Mouse (Mus musculus) 3T3-L1 (cell line): ENCODE measurements at regions not wholly inside any gene's neighbourhood (a gene's known extent, or its start where the extent isn't known, plus 50 kb on each side); places are given as distances from the start of the nearest gene placed in this dataset.

ENCODE experiments used
- DNase-seq: peaks from one replicate; pipeline ENCODE4 v3.0.0-alpha.2; 2015; ENCODE audit warnings: low read depth, low spot score

- DNase-seq = peak; percentile 76
These were observed 343.7 kb upstream of the Fam98a start for GRCm38 (mm10) chr17:75895436-75895835.

- peak; percentile 54 for DNase-seq
These were observed 343.2 kb upstream of the Fam98a start for GRCm38 (mm10) chr17:75894934-75895333.

DNA sequence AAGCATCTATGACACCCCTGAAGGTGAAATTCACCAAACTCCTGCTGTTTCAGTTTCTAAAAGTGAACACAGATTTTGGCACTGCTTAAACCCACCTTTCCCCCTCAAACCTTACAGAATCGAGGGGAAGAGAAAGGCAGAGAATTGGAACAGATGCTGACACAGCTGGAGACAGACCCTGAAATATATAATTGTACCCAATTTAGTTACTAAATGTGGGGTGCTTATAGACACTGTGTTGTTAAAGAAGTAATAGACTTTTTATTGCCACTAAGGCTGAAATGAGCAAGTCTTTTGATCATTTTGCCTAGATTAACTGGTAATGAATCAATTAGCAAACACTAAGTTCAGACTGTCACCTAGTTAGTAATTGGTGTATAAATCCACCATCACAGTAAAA is 341.8 kb upstream of the Fam98a start:
- DNase-seq = no peak

- DNase-seq = peak; percentile 69
These were observed 340.4 kb upstream of the Fam98a start for GRCm38 (mm10) chr17:75892156-75892555.

DNA sequence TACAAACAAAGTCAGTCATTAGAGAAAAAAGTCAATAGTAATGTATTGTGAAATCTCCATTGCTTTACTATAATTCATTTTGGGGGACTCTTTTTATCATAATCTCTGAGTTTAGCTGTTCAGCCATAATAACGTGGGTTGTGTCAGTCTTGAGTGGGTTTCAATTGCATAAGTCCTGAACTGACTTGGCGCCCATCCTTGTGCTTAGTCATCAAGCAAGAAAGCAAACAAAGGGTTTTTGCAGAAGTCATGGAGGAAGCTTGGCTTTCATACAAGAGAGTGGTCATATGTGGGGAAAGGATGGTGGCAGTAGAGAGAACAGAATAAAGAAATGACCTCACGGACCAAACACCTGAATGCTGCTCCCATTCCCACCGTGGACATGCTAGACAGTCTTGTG is 339.8 kb upstream of the Fam98a start:
- DNase-seq = peak; percentile 88

DNA sequence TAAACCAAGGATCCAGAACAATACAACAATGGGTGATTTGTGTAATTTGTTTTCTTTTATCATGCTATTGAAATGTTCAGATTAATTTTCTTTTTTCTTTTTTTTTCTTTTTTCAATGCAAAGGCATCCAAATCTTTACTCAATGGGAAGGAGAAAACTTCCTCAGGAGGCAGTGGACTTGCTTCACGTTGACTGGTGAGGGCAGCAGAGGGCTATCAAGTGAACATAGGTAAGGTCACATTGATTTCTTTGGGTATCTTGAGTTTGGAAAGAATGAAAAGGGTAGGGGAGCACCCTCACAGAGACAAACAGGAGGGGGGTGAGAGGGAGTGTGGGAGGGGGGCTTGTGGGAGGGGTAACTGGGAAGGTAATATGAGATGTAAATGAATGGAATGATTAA is 326.1 kb upstream of the Fam98a start:
- DNase-seq = peak; percentile 67

DNA sequence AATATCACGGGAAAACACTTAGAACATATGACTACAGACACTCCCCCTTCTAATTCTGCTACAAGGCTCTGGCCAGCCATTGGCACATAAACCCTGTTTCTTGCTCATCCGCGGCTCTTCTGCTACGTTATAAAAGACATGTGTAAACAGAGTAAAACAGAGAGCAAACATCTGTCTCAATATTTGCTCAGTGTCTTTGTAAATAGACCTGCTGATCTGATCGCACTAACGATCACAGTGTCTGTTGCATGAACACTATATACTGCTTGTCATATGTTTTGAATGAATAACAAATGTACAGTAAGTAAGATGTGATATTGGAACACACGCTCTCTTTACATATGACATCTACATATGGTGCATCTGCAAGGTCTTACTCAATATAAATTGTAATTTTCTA is 325.1 kb upstream of the Fam98a start:
- DNase-seq = no peak

- no peak for DNase-seq
These were observed 322.8 kb upstream of the Fam98a start for GRCm38 (mm10) chr17:75874535-75874934.

DNA sequence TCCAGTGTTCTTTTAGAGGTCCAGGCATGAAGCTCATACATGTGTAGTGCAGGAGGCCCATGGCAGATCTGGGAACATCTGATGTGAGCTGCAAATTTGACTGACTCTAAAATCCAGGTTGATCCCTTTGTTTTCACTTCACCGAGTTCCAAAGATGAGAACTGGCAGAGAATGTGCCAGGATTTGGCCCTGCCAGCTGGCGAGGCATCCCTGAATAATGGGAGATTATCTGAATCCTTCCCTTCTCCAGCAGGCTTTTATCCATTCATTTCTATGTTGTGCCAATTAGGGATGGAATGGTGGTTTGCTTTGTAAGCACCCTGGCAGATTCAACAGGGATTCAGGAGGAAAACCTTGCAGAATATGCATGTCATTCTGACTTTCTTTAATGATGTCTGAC is 318.7 kb upstream of the Fam98a start:
- DNase-seq = no peak

DNA sequence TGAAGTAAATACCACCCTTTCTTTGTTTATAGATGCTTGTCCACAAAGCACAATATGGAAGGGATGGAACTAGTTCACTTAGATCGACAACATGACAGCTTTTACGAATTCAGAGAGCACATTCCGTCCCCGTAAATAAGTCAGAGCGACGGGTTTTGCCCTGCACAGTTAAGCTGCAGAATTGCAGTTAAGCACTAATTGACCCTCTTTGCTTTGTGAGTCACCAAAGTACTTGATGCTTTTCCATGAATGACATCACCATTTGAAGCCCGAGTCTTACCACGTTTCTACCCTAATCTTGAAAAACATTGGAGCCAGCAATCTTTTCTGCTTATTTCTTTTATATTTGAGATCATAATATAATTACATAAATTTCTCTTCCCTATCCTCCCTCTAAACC is 305.3 kb upstream of the Fam98a start:
- no peak for DNase-seq

- no peak for DNase-seq
These were observed 264.4 kb upstream of the Fam98a start for GRCm38 (mm10) chr17:75815997-75816626.

GRCm38 (mm10) chr17:75812163-75812562 is 260.4 kb upstream of the Fam98a start:
- DNase-seq = no peak

- DNase-seq = no peak
These were observed 257.0 kb upstream of the Fam98a start for GRCm38 (mm10) chr17:75808524-75809326.

DNA sequence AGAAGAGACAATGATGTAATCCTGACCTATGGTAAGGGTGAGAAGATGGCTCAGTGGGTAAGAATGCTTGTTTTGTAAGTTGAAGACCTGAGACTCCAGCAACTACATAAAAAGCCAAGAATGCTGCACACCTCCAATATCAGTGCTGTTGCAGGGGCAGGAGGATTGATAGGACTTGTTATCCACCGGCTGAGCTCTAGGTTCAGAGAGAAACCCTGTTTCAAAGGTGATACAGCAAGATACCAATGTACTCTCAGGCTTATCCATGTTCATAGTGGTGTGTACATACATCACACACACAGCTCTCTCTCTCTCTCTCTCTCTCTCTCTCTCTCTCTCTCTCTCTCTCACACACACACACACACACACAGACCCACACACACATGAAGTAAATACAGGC is 256.3 kb upstream of the Fam98a start:
- DNase-seq = no peak

GRCm38 (mm10) chr17:75804358-75804757 is 252.6 kb upstream of the Fam98a start:
- peak; percentile 49 for DNase-seq

- DNase-seq = no peak
These were observed 244.6 kb upstream of the Fam98a start for GRCm38 (mm10) chr17:75796380-75796779.

DNA sequence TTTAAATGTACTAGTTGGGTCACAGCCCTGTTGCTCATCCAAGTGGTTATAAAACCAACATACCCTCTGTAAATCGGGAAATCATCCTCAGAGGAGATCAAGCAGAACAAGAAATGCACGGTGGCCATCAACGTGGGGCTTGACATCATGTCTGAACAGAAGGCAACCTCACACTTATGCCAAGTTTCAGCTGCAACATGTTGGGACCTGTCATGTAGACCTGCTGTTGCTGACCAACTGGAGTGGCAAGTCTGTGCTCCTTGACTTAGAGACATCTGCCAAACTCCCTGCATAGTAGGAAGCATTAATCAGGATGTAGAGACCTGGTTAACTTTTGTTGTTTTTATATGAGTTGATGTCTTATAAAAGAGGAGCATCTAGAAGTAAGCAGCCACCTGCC is 244.0 kb upstream of the Fam98a start:
- DNase-seq = no peak

DNA sequence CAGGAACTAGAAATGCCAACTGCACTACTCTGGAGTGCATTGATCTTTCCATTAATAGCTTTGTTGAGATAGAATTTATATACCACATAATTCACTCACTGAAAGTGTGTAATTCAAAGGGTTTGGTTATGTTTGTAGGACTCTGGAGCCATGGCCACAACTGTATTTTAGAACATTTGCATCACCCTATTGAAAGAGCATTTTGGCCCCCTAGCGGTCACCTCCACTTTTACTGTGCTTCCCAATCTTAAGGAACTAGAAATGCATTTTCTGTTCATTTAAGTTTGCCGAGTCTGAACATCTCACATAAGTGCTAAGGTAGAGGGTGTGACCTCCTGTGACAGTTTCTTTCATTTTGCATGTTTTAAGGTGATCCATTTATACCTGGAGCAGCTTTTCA is 228.0 kb upstream of the Fam98a start:
- DNase-seq = peak; percentile 61

- DNase-seq = no peak
These were observed 224.9 kb upstream of the Fam98a start for GRCm38 (mm10) chr17:75776611-75777010.

DNA sequence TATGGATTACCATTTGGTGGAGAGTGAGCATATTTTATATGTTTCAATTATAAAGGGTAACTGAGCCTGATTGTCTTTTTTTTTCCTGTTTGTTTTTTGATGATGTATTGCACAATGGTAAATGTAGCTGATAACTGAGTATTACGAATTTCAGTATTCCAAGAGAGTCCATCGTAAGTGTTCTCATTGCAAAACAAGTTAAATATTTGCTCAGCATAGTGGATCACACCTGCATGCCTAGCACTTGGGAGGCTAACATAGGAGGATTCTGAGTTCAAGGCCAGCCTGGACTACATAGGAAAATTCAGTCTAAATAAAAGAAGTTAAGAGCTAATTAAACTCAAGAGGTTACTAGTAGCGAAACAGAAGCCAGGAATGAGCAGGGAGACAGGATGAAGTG is 223.8 kb upstream of the Fam98a start:
- DNase-seq = no peak

DNA sequence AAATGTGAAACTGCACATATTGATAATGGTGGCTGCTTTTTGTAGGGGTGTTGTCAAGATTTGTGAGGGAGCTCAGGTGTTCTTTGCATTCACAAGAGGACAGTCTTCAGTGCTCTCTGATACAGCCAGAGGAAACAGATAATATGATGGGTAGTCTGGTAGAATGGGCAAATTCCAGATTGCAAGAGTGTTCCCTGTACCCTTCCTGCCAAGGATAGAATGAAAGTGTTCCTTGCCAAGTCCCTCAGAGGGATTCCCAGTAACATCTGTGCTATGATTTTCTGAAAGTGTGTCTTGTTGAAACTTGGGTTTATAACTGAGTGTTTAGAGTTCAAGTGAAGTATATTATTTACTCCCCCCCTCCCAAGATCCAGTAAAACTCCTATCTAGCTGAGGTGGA is 221.1 kb upstream of the Fam98a start:
- no peak for DNase-seq

- no peak for DNase-seq
These were observed 216.9 kb upstream of the Fam98a start for GRCm38 (mm10) chr17:75768654-75769053.

DNA sequence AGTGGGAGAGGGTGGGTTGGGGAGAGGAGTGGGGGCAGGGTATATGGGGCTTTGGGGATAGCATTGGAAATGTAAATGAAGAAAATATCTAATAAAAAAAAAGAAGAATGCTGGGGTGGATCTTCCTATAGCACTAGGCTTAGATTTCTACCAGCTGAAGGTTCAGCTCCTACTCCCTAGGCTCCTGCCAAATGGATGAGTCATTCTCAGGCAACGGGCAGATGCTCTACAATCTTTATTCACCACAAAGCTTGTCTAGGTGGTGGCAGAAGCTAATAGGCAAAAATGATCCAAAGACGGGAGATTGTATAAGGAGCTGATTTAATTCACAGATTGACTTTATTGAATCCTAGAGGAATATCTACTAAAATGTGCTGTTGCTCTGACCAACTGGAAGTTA is 211.6 kb upstream of the Fam98a start:
- peak; percentile 9 for DNase-seq
